Comparison of ENCODE assay signal across 16 mouse cellular contexts in genomic region chr5:113719221-113719661, GRCm38 (mm10). TPM values are rescaled to one million over a fixed set of nuclear protein-coding genes. Genes with fewer than 3 reads are reported as not detected.
DNase-seq lines count a peak whose midpoint lies in the region; ATAC-seq lines count a peak whose summit lies in the region.
"Had no signal": no experiment of that assay in that cellular context is flagged by ENCODE, and none has a peak within 500 bp of the region (broad histone marks: within the 10 kb centered on the region; RNA-seq: fewer than 3 reads in every experiment).

No protein-coding gene starts in this region.

- DNase-seq in hindbrain, embryonic 10.5 days (ENCODE audit: low spot score): no peak
- DNase-seq in Muller cell, postnatal 12 days (ENCODE audit: inconsistent ontology term): peak; percentile 41
- DNase-seq in cerebellum, adult 9-10 months: peak; percentile 81
- no peak for DNase-seq in hindbrain, embryonic 14.5 days (ENCODE audit: low spot score)
- no peak for DNase-seq in thymus, postnatal 36 days
- DNase-seq in liver, embryonic 11.5 days (ENCODE audit: low spot score): no peak
- DNase-seq: adrenal gland, adult 2 months; heart, adult 18-20 months; kidney, adult 18-20 months; kidney, postnatal 25 days; liver had no signal

- 0 out of 2 replicates have a peak overlapping the region, but pooled peaks have one; percentile 35 for H3K27ac ChIP-seq in hindbrain, embryonic 12.5 days
- no peak overlapping the region for H3K27ac ChIP-seq in hindbrain, embryonic 10.5 days
- H3K27ac ChIP-seq in hindbrain, embryonic 14.5 days: peak overlapping the region; percentile 69
- no peak overlapping the region for H3K27ac ChIP-seq in liver, embryonic 11.5 days (ENCODE audit: low read depth, low read length)
- no peak overlapping the region for H3K27ac ChIP-seq in intestine, embryonic 16.5 days (ENCODE audit: low read length)
- H3K27ac ChIP-seq: left cerebral cortex, adult 2 months; lung, embryonic 15.5 days had no signal

- H3K4me3 ChIP-seq in hindbrain, embryonic 12.5 days: no peak overlapping the region
- no peak overlapping the region for H3K4me3 ChIP-seq in hindbrain, embryonic 10.5 days
- H3K4me3 ChIP-seq in hindbrain, embryonic 14.5 days (replicated peaks; ENCODE audit: low read length): no peak overlapping the region
- H3K4me3 ChIP-seq in liver, embryonic 11.5 days (ENCODE audit: low read depth, low read length): no peak overlapping the region
- H3K4me3 ChIP-seq in intestine, embryonic 16.5 days (ENCODE audit: low read length): no peak overlapping the region
- H3K4me3 ChIP-seq: erythroblast, embryonic 14.5 days; left cerebral cortex, adult 2 months; lung, embryonic 15.5 days had no signal

- H3K36me3 ChIP-seq in hindbrain, embryonic 12.5 days: no peaks in the 10 kb centered on the region
- H3K36me3 ChIP-seq in hindbrain, embryonic 10.5 days: no peaks in the 10 kb centered on the region
- H3K36me3 ChIP-seq in hindbrain, embryonic 14.5 days (replicated peaks; ENCODE audit: control insufficient read depth, insufficient read depth): no peaks in the 10 kb centered on the region
- no peaks in the 10 kb centered on the region for H3K36me3 ChIP-seq in liver, embryonic 11.5 days (ENCODE audit: control insufficient read depth, insufficient read depth, low read length)
- no peaks in the 10 kb centered on the region for H3K36me3 ChIP-seq in intestine, embryonic 16.5 days (ENCODE audit: control insufficient read depth, insufficient read depth, low read length)
- H3K36me3 ChIP-seq: lung, embryonic 15.5 days had no signal

- H3K27me3 ChIP-seq in hindbrain, embryonic 12.5 days: 0 out of 2 replicates have a peak, but pooled peaks cover 2% of the 10 kb centered on the region
- H3K27me3 ChIP-seq in hindbrain, embryonic 10.5 days (ENCODE audit: insufficient read depth, poor library complexity, severe bottlenecking): peaks cover 9% of the 10 kb centered on the region
- no peaks in the 10 kb centered on the region for H3K27me3 ChIP-seq in hindbrain, embryonic 14.5 days (ENCODE audit: control insufficient read depth, insufficient read depth, low read length)
- H3K27me3 ChIP-seq in liver, embryonic 11.5 days (replicated peaks; ENCODE audit: control insufficient read depth, insufficient read depth, low read length): peaks cover 5% of the 10 kb centered on the region; the same call in 1 of the 2 replicates
- no peaks in the 10 kb centered on the region for H3K27me3 ChIP-seq in intestine, embryonic 16.5 days (replicated peaks; ENCODE audit: control insufficient read depth, insufficient read depth, low read length)
- H3K27me3 ChIP-seq: lung, embryonic 15.5 days had no signal

- no peak overlapping the region for H3K4me2 ChIP-seq in hindbrain, embryonic 12.5 days (replicated peaks)
- no peak overlapping the region for H3K4me2 ChIP-seq in hindbrain, embryonic 14.5 days (replicated peaks)
- H3K4me2 ChIP-seq in liver, embryonic 11.5 days: no peak overlapping the region
- H3K4me2 ChIP-seq in intestine, embryonic 16.5 days (ENCODE audit: low read depth, low read length): no peak overlapping the region
- H3K4me2 ChIP-seq: lung, embryonic 15.5 days had no signal

- H3K9ac ChIP-seq in hindbrain, embryonic 12.5 days: no peak overlapping the region
- H3K9ac ChIP-seq in hindbrain, embryonic 14.5 days: no peak overlapping the region
- no peak overlapping the region for H3K9ac ChIP-seq in liver, embryonic 11.5 days (ENCODE audit: low read depth, low read length)
- no peak overlapping the region for H3K9ac ChIP-seq in intestine, embryonic 16.5 days (ENCODE audit: low read depth, low read length)
- H3K9ac ChIP-seq: lung, embryonic 15.5 days had no signal

- 79% methylated on average over 8 of the region's 8 CpGs for WGBS in hindbrain, embryonic 12.5 days
- 88% methylated on average over 8 of the region's 8 CpGs for WGBS in hindbrain, embryonic 10.5 days
- WGBS in hindbrain, embryonic 14.5 days: 61% methylated on average over 8 of the region's 8 CpGs
- 82% methylated on average over 8 of the region's 8 CpGs for WGBS in liver, embryonic 11.5 days
- 85% methylated on average over 8 of the region's 8 CpGs for WGBS in intestine, embryonic 16.5 days

- no peak for ATAC-seq in hindbrain, embryonic 12.5 days (ENCODE audit: low FRiP score)
- ATAC-seq in hindbrain, embryonic 14.5 days (ENCODE audit: low FRiP score): no peak
- ATAC-seq in liver, embryonic 11.5 days (replicated peaks; ENCODE audit: low FRiP score): no peak
- ATAC-seq in intestine, embryonic 16.5 days: no peak

- H3K9me3 ChIP-seq in hindbrain, embryonic 12.5 days (replicated peaks): no peaks in the 10 kb centered on the region
- no peaks in the 10 kb centered on the region for H3K9me3 ChIP-seq in hindbrain, embryonic 10.5 days
- H3K9me3 ChIP-seq in hindbrain, embryonic 14.5 days (ENCODE audit: control insufficient read depth, low read length): no peaks in the 10 kb centered on the region
- H3K9me3 ChIP-seq in liver, embryonic 11.5 days (ENCODE audit: control insufficient read depth, low read length): no peaks in the 10 kb centered on the region
- H3K9me3 ChIP-seq in intestine, embryonic 16.5 days (ENCODE audit: control insufficient read depth, low read length): no peaks in the 10 kb centered on the region
- H3K9me3 ChIP-seq: lung, embryonic 15.5 days had no signal

- peaks cover 27% of the 10 kb centered on the region for H3K4me1 ChIP-seq in hindbrain, embryonic 12.5 days
- peaks cover 31% of the 10 kb centered on the region for H3K4me1 ChIP-seq in hindbrain, embryonic 10.5 days (replicated peaks)
- peaks cover 43% of the 10 kb centered on the region for H3K4me1 ChIP-seq in hindbrain, embryonic 14.5 days (replicated peaks; ENCODE audit: control insufficient read depth, insufficient read depth, low read length)
- no peaks in the 10 kb centered on the region for H3K4me1 ChIP-seq in liver, embryonic 11.5 days (replicated peaks; ENCODE audit: control insufficient read depth, insufficient read depth, low read length)
- no peaks in the 10 kb centered on the region for H3K4me1 ChIP-seq in intestine, embryonic 16.5 days (ENCODE audit: control insufficient read depth, insufficient read depth, low read length)
- H3K4me1 ChIP-seq: lung, embryonic 15.5 days had no signal

RNA-seq across cellular contexts. Expression of gene 1700069L16Rik, which starts 5.3 kb away (rescaled TPM):
- not detected in 2 replicates for polyA plus RNA-seq in hindbrain, embryonic 12.5 days (2016; fragmentation: Nextera tagmentation; extraction: Ambion mirVana)
- polyA plus RNA-seq in hindbrain, embryonic 10.5 days (2016; fragmentation: Nextera tagmentation; extraction: Ambion mirVana): not detected in 2 replicates
- polyA plus RNA-seq in hindbrain, embryonic 14.5 days (2014; fragmentation: Nextera tagmentation; extraction: Ambion mirVana): not detected in 2 replicates
- not detected in 2 replicates for polyA plus RNA-seq in liver, embryonic 11.5 days (2014; fragmentation: Nextera tagmentation; extraction: Ambion mirVana)
- polyA plus RNA-seq in intestine, embryonic 16.5 days (2015; fragmentation: Nextera tagmentation; extraction: Ambion mirVana): not detected in 2 replicates
- polyA plus RNA-seq: adrenal gland, adult 2 months; erythroblast, embryonic 14.5 days; lung, embryonic 15.5 days had no signal

RNA-seq across cellular contexts. Expression of gene Ficd, which starts 16.4 kb away (rescaled TPM):
- polyA plus RNA-seq in hindbrain, embryonic 12.5 days (2016; fragmentation: Nextera tagmentation; extraction: Ambion mirVana): 7.6 and 7.8 TPM in 2 replicates
- polyA plus RNA-seq in hindbrain, embryonic 10.5 days (2016; fragmentation: Nextera tagmentation; extraction: Ambion mirVana): 5.3 and 5.6 TPM in 2 replicates
- polyA plus RNA-seq in hindbrain, embryonic 14.5 days (2014; fragmentation: Nextera tagmentation; extraction: Ambion mirVana): 7.0 and 7.5 TPM in 2 replicates
- 2.9 and 3.7 TPM in 2 replicates for polyA plus RNA-seq in liver, embryonic 11.5 days (2014; fragmentation: Nextera tagmentation; extraction: Ambion mirVana)
- 5.6 and 7.1 TPM in 2 replicates for polyA plus RNA-seq in intestine, embryonic 16.5 days (2015; fragmentation: Nextera tagmentation; extraction: Ambion mirVana)

RNA-seq across cellular contexts. Expression of gene Sart3, which starts 53.1 kb away (rescaled TPM):
- 71.9 and 80.6 TPM in 2 replicates for polyA plus RNA-seq in hindbrain, embryonic 12.5 days (2016; fragmentation: Nextera tagmentation; extraction: Ambion mirVana)
- 66.0 and 77.9 TPM in 2 replicates for polyA plus RNA-seq in hindbrain, embryonic 10.5 days (2016; fragmentation: Nextera tagmentation; extraction: Ambion mirVana)
- 33.0 and 37.1 TPM in 2 replicates for polyA plus RNA-seq in hindbrain, embryonic 14.5 days (2014; fragmentation: Nextera tagmentation; extraction: Ambion mirVana)
- polyA plus RNA-seq in liver, embryonic 11.5 days (2014; fragmentation: Nextera tagmentation; extraction: Ambion mirVana): 52.0 and 54.4 TPM in 2 replicates
- 30.2 and 30.6 TPM in 2 replicates for polyA plus RNA-seq in intestine, embryonic 16.5 days (2015; fragmentation: Nextera tagmentation; extraction: Ambion mirVana)

RNA-seq across cellular contexts. Expression of gene Iscu, which starts 53.3 kb away (rescaled TPM):
- polyA plus RNA-seq in hindbrain, embryonic 12.5 days (2016; fragmentation: Nextera tagmentation; extraction: Ambion mirVana): 101 and 106 TPM in 2 replicates
- 103 and 116 TPM in 2 replicates for polyA plus RNA-seq in hindbrain, embryonic 10.5 days (2016; fragmentation: Nextera tagmentation; extraction: Ambion mirVana)
- polyA plus RNA-seq in hindbrain, embryonic 14.5 days (2014; fragmentation: Nextera tagmentation; extraction: Ambion mirVana): 81.5 and 92.4 TPM in 2 replicates
- 109 and 117 TPM in 2 replicates for polyA plus RNA-seq in liver, embryonic 11.5 days (2014; fragmentation: Nextera tagmentation; extraction: Ambion mirVana)
- 99.0 and 114 TPM in 2 replicates for polyA plus RNA-seq in intestine, embryonic 16.5 days (2015; fragmentation: Nextera tagmentation; extraction: Ambion mirVana)

Comparison
In these comparisons a context has a peak if more than half of its experiments do, and no peak if none do; other contexts are left out.
1. H3K27ac ChIP-seq: peak in hindbrain, embryonic 12.5 days (single experiment) and hindbrain, embryonic 14.5 days (single experiment); none in hindbrain, embryonic 10.5 days (single experiment), liver, embryonic 11.5 days (single experiment) and intestine, embryonic 16.5 days (single experiment).
2. DNase-seq: peak in Muller cell, postnatal 12 days (single experiment) and cerebellum, adult 9-10 months (single experiment); none in hindbrain, embryonic 10.5 days (single experiment), hindbrain, embryonic 14.5 days (single experiment), thymus, postnatal 36 days (0 of 2) and liver, embryonic 11.5 days (single experiment).